Mouse (Mus musculus): ENCODE data around the gene Smn1. TPM values are rescaled to one million over a fixed set of nuclear protein-coding genes. Genes with fewer than 3 reads are reported as not detected.
A peak's percentile ranks its signal among the peaks of the same experiment; 100 is the strongest.

Smn1 gene
- total RNA-seq (2014; rRNA removed): 3.3 and 4.6 TPM in 2 replicates
- 6.1 and 6.5 TPM in 2 replicates for polyA plus RNA-seq (2012; rRNA removed)

DNA sequence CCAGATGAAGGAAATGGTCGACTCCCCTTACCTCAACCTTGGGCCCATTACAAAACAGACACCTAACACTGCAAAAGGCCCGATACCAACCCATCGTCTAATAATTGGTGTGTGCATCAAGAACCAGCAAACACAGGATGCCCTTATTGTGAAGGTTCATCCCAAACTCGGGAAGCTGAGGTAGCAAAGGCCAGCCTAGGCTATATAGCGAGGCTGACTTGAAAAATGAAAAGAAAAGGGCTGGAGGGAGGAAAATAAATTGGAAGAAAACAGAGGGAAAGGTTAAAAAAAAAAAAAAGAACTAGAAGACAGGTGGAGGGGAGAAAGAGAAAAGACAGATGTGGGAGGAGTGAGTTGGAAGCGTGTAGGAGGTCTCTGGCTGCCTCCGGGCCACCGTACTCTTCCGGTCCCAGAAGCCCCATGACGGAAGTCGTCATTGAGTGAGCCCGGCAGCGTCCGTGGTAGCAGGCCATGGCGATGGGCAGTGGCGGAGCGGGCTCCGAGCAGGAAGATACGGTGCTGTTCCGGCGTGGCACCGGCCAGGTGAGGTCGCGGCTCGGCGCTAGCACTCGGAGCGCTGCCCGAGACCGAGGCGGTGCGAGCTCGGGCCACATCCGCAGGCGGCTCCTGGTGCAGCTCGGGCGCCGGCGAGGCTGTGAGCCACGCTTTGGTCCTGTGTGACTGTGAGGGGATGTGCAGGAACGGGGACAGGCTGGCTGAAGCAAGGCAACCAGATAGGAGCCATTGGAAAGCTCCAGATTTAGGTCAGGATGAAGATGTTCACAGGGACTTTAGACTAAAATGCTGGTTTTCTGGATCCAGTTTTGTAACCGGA, at the start of gene Smn1:
Smn1 (plus strand) TSS at position 430 of the 835 bp plus-strand sequence.
- 4% methylated on average over 42 of the region's 42 CpGs for WGBS
- TF ChIP-seq POLR2A (IDR thresholded peaks at IDR 0.05; ENCODE audit: extremely low read depth, insufficient read depth, low read length) (peak; percentile 53; the same call in 1 of the 2 replicates), CTCF (IDR thresholded peaks at IDR 0.05; ENCODE audit: low read depth, low read length) (no peak)
- Histone ChIP-seq H3K9ac (ENCODE audit: low read depth, low read length) (peak within 1 kb of the TSS; percentile 85), H3K27ac (replicated peaks; ENCODE audit: insufficient read depth, low read depth, low read length) (no peak within 1 kb of the TSS), H3K4me3 (ENCODE audit: insufficient read depth, low read depth, low read length) (peak within 1 kb of the TSS; percentile 81), H3K36me3 (ENCODE audit: control insufficient read depth, insufficient read depth, low read length) (peaks cover 21% of the 10 kb centered on the region), H3K4me1 (ENCODE audit: control insufficient read depth, insufficient read depth, low read length) (peaks cover 5% of the 10 kb centered on the region), H3K79me2 (ENCODE audit: control insufficient read depth, insufficient read depth, low read length) (no peaks in the 10 kb centered on the region; the same call in 1 of the 2 replicates), H3K27me3 (ENCODE audit: control insufficient read depth, insufficient read depth, low read length) (no peaks in the 10 kb centered on the region)
- DNase-seq (ENCODE audit: extremely low read depth, low read depth, low spot score): peak; percentile 84

DNA sequence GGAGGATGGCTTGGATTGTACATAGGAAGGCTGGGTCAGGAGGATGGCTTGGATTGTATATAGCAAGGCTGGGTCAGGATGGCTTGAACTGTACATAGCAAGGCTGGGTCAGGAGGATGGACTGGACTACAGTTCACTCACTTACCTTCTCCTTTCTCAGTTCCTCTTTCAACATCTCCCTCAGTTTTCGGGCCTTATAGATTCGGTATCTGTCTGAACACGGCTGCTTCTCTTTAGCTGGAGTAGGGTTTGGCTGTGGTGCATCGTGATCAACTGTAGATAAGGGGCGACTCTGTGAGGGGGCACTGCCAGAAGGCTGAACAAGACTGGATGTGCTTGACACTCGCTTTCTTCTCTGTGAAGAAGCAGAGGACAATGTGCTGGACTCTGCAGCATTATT, 25.8 kb upstream of the Smn1 start:
- no peak overlapping the region for H3K4me3 ChIP-seq (ENCODE audit: insufficient read depth, low read depth, low read length)
- H3K27me3 ChIP-seq (ENCODE audit: control insufficient read depth, insufficient read depth, low read length): no peaks in the 10 kb centered on the region
- no peak for TF ChIP-seq POLR2A (IDR thresholded peaks at IDR 0.05; ENCODE audit: extremely low read depth, insufficient read depth, low read length)
- TF ChIP-seq CTCF (IDR thresholded peaks at IDR 0.05; ENCODE audit: low read depth, low read length): no peak
- H3K36me3 ChIP-seq (ENCODE audit: control insufficient read depth, insufficient read depth, low read length): peaks cover 41% of the 10 kb centered on the region
- DNase-seq (ENCODE audit: extremely low read depth, low read depth, low spot score): no peak
- no peak overlapping the region for H3K27ac ChIP-seq (replicated peaks; ENCODE audit: insufficient read depth, low read depth, low read length)
- peaks cover 12% of the 10 kb centered on the region; the same call in 1 of the 2 replicates for H3K79me2 ChIP-seq (ENCODE audit: control insufficient read depth, insufficient read depth, low read length)
- peaks cover 9% of the 10 kb centered on the region for H3K4me1 ChIP-seq (ENCODE audit: control insufficient read depth, insufficient read depth, low read length)
- WGBS: 90% methylated on average over 6 of the region's 6 CpGs
- H3K9ac ChIP-seq (ENCODE audit: low read depth, low read length): no peak overlapping the region

DNA sequence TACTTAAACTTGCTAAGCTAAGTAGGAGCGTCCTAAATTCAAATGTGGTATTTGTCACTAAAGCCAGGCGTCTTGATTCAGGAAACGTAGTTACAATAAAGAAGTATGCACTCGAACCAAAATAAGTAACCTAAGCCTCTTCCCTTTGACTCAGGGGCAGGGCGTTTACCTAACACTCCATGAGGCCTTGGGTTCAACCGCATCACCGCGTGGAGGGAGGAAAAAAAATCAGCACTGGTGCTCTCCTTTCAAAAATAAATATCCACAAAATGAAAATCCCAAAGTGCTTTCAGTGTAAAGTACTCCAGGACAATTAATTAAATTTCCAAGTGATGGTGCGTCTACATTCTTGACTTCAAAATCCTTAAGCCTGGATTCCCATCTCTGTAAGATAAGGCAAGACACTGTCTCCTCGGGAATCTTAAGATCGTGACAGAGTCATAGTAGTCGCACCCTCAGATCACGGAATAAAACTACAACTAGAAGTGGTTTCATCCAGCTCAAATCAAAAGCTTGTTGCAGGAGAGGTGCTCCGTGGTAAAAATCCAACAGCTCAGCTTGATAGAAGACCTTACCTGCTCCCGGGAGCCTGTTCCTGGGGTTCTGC, 21.5 kb upstream of the Smn1 start:
- peaks cover 5% of the 10 kb centered on the region for H3K36me3 ChIP-seq (ENCODE audit: control insufficient read depth, insufficient read depth, low read length)
- peak overlapping the region; percentile 83 for H3K27ac ChIP-seq (replicated peaks; ENCODE audit: insufficient read depth, low read depth, low read length)
- no peaks in the 10 kb centered on the region for H3K27me3 ChIP-seq (ENCODE audit: control insufficient read depth, insufficient read depth, low read length)
- peak overlapping the region; percentile 98 for H3K9ac ChIP-seq (ENCODE audit: low read depth, low read length)
- no peak for TF ChIP-seq CTCF (IDR thresholded peaks at IDR 0.05; ENCODE audit: low read depth, low read length)
- no peak for TF ChIP-seq POLR2A (IDR thresholded peaks at IDR 0.05; ENCODE audit: extremely low read depth, insufficient read depth, low read length)
- H3K4me3 ChIP-seq (ENCODE audit: insufficient read depth, low read depth, low read length): peak overlapping the region; percentile 100
- no peak for DNase-seq (ENCODE audit: extremely low read depth, low read depth, low spot score)
- peaks cover 12% of the 10 kb centered on the region for H3K4me1 ChIP-seq (ENCODE audit: control insufficient read depth, insufficient read depth, low read length)
- peaks cover 12% of the 10 kb centered on the region; the same call in 1 of the 2 replicates for H3K79me2 ChIP-seq (ENCODE audit: control insufficient read depth, insufficient read depth, low read length)
- 4% methylated on average over 15 of the region's 15 CpGs for WGBS

DNA sequence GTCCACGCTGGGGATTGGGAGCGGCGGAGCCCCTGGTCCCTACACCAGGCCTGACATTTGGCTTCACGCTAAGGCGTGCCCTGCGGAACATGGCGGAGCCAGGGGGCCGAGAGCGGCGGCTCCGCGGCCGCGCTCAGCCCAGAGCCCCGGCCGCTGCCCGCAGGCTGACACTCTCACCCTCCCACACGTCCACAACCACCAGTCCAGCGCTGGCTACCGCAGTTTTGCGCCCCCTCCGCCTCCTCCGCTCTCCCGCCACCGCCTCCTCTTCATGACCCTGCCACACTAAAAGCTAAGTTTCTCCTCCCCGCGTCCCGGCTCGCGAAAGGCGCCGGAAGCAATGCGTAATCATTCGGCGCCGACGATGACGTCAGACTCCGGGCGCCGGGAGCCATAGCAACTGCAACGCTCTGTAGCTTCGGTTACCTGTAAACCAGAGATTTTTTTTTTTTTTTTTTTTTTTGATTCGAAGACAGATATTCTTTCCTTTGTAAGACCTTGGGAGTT, 20.9 kb upstream of the Smn1 start, which contains the start of gene Bdp1:
Bdp1 (minus strand) TSS at position 323 of the 507 bp plus-strand sequence.
- under 1% methylated on average over 44 of the region's 44 CpGs for whole genome bisulfite sequencing
- H3K27me3 ChIP-seq (ENCODE audit: control insufficient read depth, insufficient read depth, low read length): no peaks in the 10 kb centered on the region
- peaks cover 12% of the 10 kb centered on the region for H3K4me1 ChIP-seq (ENCODE audit: control insufficient read depth, insufficient read depth, low read length)
- peak; percentile 68 for DNase-seq (ENCODE audit: extremely low read depth, low read depth, low spot score)
- H3K9ac ChIP-seq (ENCODE audit: low read depth, low read length): peak within 1 kb of the TSS; percentile 98
- H3K36me3 ChIP-seq (ENCODE audit: control insufficient read depth, insufficient read depth, low read length): peaks cover under 1% of the 10 kb centered on the region
- peaks cover 12% of the 10 kb centered on the region; the same call in 1 of the 2 replicates for H3K79me2 ChIP-seq (ENCODE audit: control insufficient read depth, insufficient read depth, low read length)
- H3K4me3 ChIP-seq (ENCODE audit: insufficient read depth, low read depth, low read length): peak within 1 kb of the TSS; percentile 100
- peak; percentile 75 for TF ChIP-seq POLR2A (IDR thresholded peaks at IDR 0.05; ENCODE audit: extremely low read depth, insufficient read depth, low read length)
- no peak for TF ChIP-seq CTCF (IDR thresholded peaks at IDR 0.05; ENCODE audit: low read depth, low read length)
- H3K27ac ChIP-seq (replicated peaks; ENCODE audit: insufficient read depth, low read depth, low read length): peak within 1 kb of the TSS; percentile 83

DNA sequence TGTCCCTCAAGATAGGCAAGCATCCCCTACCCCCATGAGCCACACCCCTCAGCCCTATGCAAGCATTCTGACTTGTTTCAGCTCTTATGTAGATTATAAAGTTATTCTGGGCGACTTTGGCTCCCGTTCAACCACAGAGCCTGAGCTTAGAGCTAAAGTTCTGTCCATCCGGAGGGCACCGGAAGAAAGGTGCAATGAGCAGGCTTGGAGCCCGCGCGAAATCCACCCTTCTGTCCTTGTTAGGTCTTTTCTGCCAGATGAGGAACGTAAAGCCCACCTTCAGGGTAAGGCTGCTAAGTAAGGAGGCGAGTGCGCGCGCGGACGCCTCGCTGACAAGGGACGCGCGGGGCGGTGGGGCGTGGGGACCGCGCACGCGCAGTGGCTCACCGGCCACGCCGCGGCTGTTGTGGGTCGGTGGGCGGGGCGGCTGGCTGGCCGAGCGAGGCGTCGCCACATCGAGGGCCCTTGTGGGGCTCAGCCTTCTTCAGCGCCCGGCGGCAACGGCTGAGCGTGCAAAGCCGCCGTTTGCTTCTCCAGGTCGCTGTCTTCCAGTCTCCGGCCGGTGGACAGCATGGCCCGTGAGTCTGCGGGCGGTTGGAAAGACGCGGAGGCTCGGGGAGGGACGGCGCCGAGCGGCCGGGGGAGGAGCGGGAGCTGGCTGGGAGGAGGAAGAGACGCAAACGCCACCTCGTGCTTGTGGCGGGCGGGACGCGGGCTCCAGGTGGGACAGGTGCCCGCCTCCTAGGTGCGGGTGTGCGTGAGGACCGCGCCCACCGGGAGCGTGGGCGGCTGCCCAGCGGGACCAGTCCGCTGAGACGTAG, 16.8 kb upstream of the Smn1 start, which contains the start of gene Serf1:
Serf1 (plus strand) TSS at position 361 of the 821 bp plus-strand sequence.
- Histone ChIP-seq H3K36me3 (ENCODE audit: control insufficient read depth, insufficient read depth, low read length) (no peaks in the 10 kb centered on the region), H3K9ac (ENCODE audit: low read depth, low read length) (peak within 1 kb of the TSS; percentile 87), H3K79me2 (ENCODE audit: control insufficient read depth, insufficient read depth, low read length) (peaks cover 5% of the 10 kb centered on the region; the same call in 1 of the 2 replicates), H3K27ac (replicated peaks; ENCODE audit: insufficient read depth, low read depth, low read length) (peak within 1 kb of the TSS; percentile 20; the same call in 1 of the 2 replicates), H3K4me3 (ENCODE audit: insufficient read depth, low read depth, low read length) (peak within 1 kb of the TSS; percentile 89), H3K4me1 (ENCODE audit: control insufficient read depth, insufficient read depth, low read length) (peaks cover 5% of the 10 kb centered on the region), H3K27me3 (ENCODE audit: control insufficient read depth, insufficient read depth, low read length) (no peaks in the 10 kb centered on the region)
- peak; percentile 43 for DNase-seq (ENCODE audit: extremely low read depth, low read depth, low spot score)
- 1% methylated on average over 72 of the region's 76 CpGs for whole genome bisulfite sequencing
- TF ChIP-seq CTCF (IDR thresholded peaks at IDR 0.05; ENCODE audit: low read depth, low read length) (no peak), POLR2A (IDR thresholded peaks at IDR 0.05; ENCODE audit: extremely low read depth, insufficient read depth, low read length) (0 out of 2 replicates have a peak, but pooled peaks have one; percentile 11)
